Mouse (Mus musculus) CH12.LX (cell line): ENCODE results near the gene Dynll2. TPM values are rescaled to one million over a fixed set of nuclear protein-coding genes. Genes with fewer than 3 reads are reported as not detected.

ENCODE experiments used
- DNase-seq: peaks from one replicate; pipeline ENCODE4 v3.0.0-alpha.2; 2013; ENCODE audit errors: extremely low read depth
- H3K27ac ChIP-seq: 2 replicates; pipeline ENCODE4 v1.5.1; 2012; ENCODE audit warnings: low read depth, mild to moderate bottlenecking, control low read depth, moderate library complexity; ENCODE audit not compliant: insufficient read depth
- H3K27me3 ChIP-seq: replicated peaks from 2 replicates; pipeline ENCODE3; 2012; ENCODE audit warnings: inconsistent platforms
- H3K36me3 ChIP-seq, 2 experiments: replicated peaks in 1 of 2; 2 replicates each; pipeline versions ENCODE3 to v1.6.1; 2012; ENCODE audit warnings: inconsistent platforms in 1 of 2, low read length in 1 of 2, mild to moderate bottlenecking in 1 of 2, mixed read lengths in 1 of 2, moderate library complexity in 1 of 2; ENCODE audit not compliant: control insufficient read depth in 1 of 2, insufficient read depth in 1 of 2
- H3K4me1 ChIP-seq, 2 experiments: 2 replicates each; pipeline ENCODE4 v1.6.1; 2012; ENCODE audit warnings: inconsistent platforms in 1 of 2, moderate library complexity in 1 of 2; ENCODE audit not compliant: insufficient read depth in 2 of 2, control insufficient read depth in 1 of 2
- H3K4me2 ChIP-seq: 2 replicates; pipeline ENCODE4 v1.6.1; 2012; ENCODE audit warnings: low read depth, mild to moderate bottlenecking, control low read depth; ENCODE audit not compliant: poor library complexity, insufficient read depth, severe bottlenecking
- H3K4me3 ChIP-seq, 3 experiments: fragments of 150-350 bp in 1 of 3; sonication (generic) in 1 of 3; replicated peaks in 1 of 3; 2 replicates each; pipeline versions ENCODE3 to v1.5.1; 2011 to 2012; ENCODE audit warnings: low read depth in 2 of 3, low read length in 2 of 3, mild to moderate bottlenecking in 2 of 3, moderate library complexity in 2 of 3, control low read depth in 1 of 3, improper control_type of control experiment in 1 of 3, inconsistent platforms in 1 of 3, mixed read lengths in 1 of 3; ENCODE audit not compliant: poor library complexity in 1 of 3
- H3K79me2 ChIP-seq: replicated peaks from 2 replicates; pipeline ENCODE4 v1.6.1; 2012; ENCODE audit warnings: mild to moderate bottlenecking, moderate library complexity; ENCODE audit not compliant: control insufficient read depth, poor library complexity, insufficient read depth, severe bottlenecking; ENCODE audit errors: extremely low read depth
- H3K9ac ChIP-seq: 2 replicates; pipeline ENCODE4 v1.6.1; 2012; ENCODE audit warnings: low read depth, mild to moderate bottlenecking, control low read depth, moderate library complexity; ENCODE audit not compliant: insufficient read depth
- H3K9me3 ChIP-seq: replicated peaks from 2 replicates; pipeline ENCODE3; 2012; ENCODE audit warnings: low read length, inconsistent platforms, mixed read lengths
- BHLHE40 ChIP-seq: IDR thresholded peaks from 2 replicates; pipeline ENCODE4 v1.6.1; 2011; ENCODE audit warnings: mild to moderate bottlenecking, low read depth, low read length, improper control_type of control experiment
- CHD2 ChIP-seq: IDR thresholded peaks from 2 replicates; pipeline ENCODE4 v1.6.1; 2011; ENCODE audit warnings: low read length, improper control_type of control experiment
- CTCF ChIP-seq, 2 experiments: IDR thresholded peaks in 1 of 2; conservative IDR thresholded peaks in 1 of 2; 2 replicates each; pipeline ENCODE4 v1.5.1; 2011 to 2012; ENCODE audit warnings: low read depth in 2 of 2, low read length in 2 of 2, improper control_type of control experiment in 1 of 2, inconsistent platforms in 1 of 2, mild to moderate bottlenecking in 1 of 2, moderate library complexity in 1 of 2
- ETS1 ChIP-seq: conservative IDR thresholded peaks from 2 replicates; pipeline ENCODE4 v1.6.1; 2012; ENCODE audit warnings: low read depth, mild to moderate bottlenecking, inconsistent platforms, low read length, improper control_type of control experiment, moderate library complexity
- HCFC1 ChIP-seq: IDR thresholded peaks from 2 replicates; pipeline ENCODE4 v1.6.1; 2012; ENCODE audit warnings: low read depth, mild to moderate bottlenecking, inconsistent platforms, low read length, improper control_type of control experiment
- IRF4 ChIP-seq: IDR thresholded peaks from 2 replicates; pipeline ENCODE4 v1.6.1; 2014; ENCODE audit warnings: low read depth, mild to moderate bottlenecking, inconsistent platforms, low read length, improper control_type of control experiment
- JUN ChIP-seq: IDR thresholded peaks from 2 replicates; pipeline ENCODE4 v1.6.1; 2011; ENCODE audit warnings: low read depth, mild to moderate bottlenecking, low read length, improper control_type of control experiment, moderate library complexity; ENCODE audit not compliant: insufficient read depth
- JUND ChIP-seq: conservative IDR thresholded peaks from 2 replicates; pipeline ENCODE4 v1.6.1; 2011; ENCODE audit warnings: low read depth, low read length, improper control_type of control experiment
- KAT2A ChIP-seq: IDR thresholded peaks from 2 replicates; pipeline ENCODE4 v1.6.1; 2012; ENCODE audit warnings: low read length, improper control_type of control experiment, inconsistent platforms; ENCODE audit not compliant: insufficient replicate concordance
- MEF2A ChIP-seq: IDR thresholded peaks from 2 replicates; pipeline ENCODE4 v1.6.1; 2014; ENCODE audit warnings: low read depth, mild to moderate bottlenecking, inconsistent platforms, low read length, improper control_type of control experiment, borderline replicate concordance
- MYC ChIP-seq: IDR thresholded peaks from 2 replicates; pipeline ENCODE4 v1.6.1; 2011; ENCODE audit warnings: low read depth, mild to moderate bottlenecking, improper control_type of control experiment, low read length
- NELFE ChIP-seq: IDR thresholded peaks from 2 replicates; pipeline ENCODE4 v1.6.1; 2011; ENCODE audit warnings: low read depth, low read length, improper control_type of control experiment
- PAX5 ChIP-seq: IDR thresholded peaks from 2 replicates; pipeline ENCODE4 v1.6.1; 2012; ENCODE audit warnings: low read length, inconsistent platforms, mixed read lengths
- POLR2A ChIP-seq: IDR thresholded peaks from 2 replicates; pipeline ENCODE4 v1.6.1; 2011; ENCODE audit warnings: low read depth, mild to moderate bottlenecking, improper control_type of control experiment, low read length
- RCOR1 ChIP-seq: conservative IDR thresholded peaks from 2 replicates; pipeline ENCODE4 v1.6.1; 2012; ENCODE audit warnings: low read depth, mild to moderate bottlenecking, inconsistent platforms, low read length, improper control_type of control experiment
- SMC3 ChIP-seq: IDR thresholded peaks from 2 replicates; pipeline ENCODE4 v1.6.1; 2011; ENCODE audit warnings: low read depth, low read length, improper control_type of control experiment
- TBP ChIP-seq: conservative IDR thresholded peaks from 2 replicates; pipeline ENCODE4 v1.6.1; 2011; ENCODE audit warnings: low read depth, low read length, improper control_type of control experiment
- TCF12 ChIP-seq: IDR thresholded peaks from 2 replicates; pipeline ENCODE4 v1.6.1; 2014; ENCODE audit warnings: low read depth, mild to moderate bottlenecking, inconsistent platforms, low read length, improper control_type of control experiment
- UBTF ChIP-seq: IDR thresholded peaks from 2 replicates; pipeline ENCODE4 v1.6.1; 2012; ENCODE audit warnings: low read depth, mild to moderate bottlenecking, inconsistent platforms, low read length, improper control_type of control experiment, moderate library complexity
- USF1 ChIP-seq: IDR thresholded peaks from 2 replicates; pipeline ENCODE4 v1.6.1; 2014; ENCODE audit warnings: low read depth, mild to moderate bottlenecking, inconsistent platforms, low read length, improper control_type of control experiment
- USF2 ChIP-seq: conservative IDR thresholded peaks from 2 replicates; pipeline ENCODE4 v1.6.1; 2011; ENCODE audit warnings: low read depth, low read length, improper control_type of control experiment
- ZC3H11A ChIP-seq: IDR thresholded peaks from 2 replicates; pipeline ENCODE4 v1.6.1; 2012; ENCODE audit warnings: low read depth, mild to moderate bottlenecking, inconsistent platforms, low read length, improper control_type of control experiment
- ZMIZ1 ChIP-seq: IDR thresholded peaks from 2 replicates; pipeline ENCODE4 v1.6.1; 2012; ENCODE audit warnings: low read depth, mild to moderate bottlenecking, inconsistent platforms, low read length, improper control_type of control experiment
- dilution Hi-C: fragments of 300-500 bp; cut with MboI; formaldehyde crosslinking; loops from 2 replicates; pipeline ENCODE4 v1.14.3; 2020; ENCODE audit warnings: low sequenced_read_pairs; ENCODE audit not compliant: extremely low pct_unique_long_range_greater_than_20kb, extremely low pct_ligation_motif_present
- in situ Hi-C: fragments of 300-500 bp; cut with MboI; formaldehyde crosslinking; loops from 3 replicates; pipeline ENCODE4 v1.14.3; 2019; ENCODE audit warnings: low sequenced_read_pairs, low pct_ligation_motif_present, low pct_unique_long_range_greater_than_20kb, mixed read lengths
- polyA plus RNA-seq: library from polyadenylated mRNA; unstranded; fragments of >175 nt; gene quantifications from 2 replicates; pipeline ENCODE4 v1.2.1, GENCODE M21; 2012; ENCODE audit warnings: low read depth; ENCODE audit not compliant: insufficient read length
- total RNA-seq, 2 experiments: library from RNA; depleted of rRNA; stranded (reverse); fragments of 300-350 nt in 1 of 2; fragments of >200 nt in 1 of 2; gene quantifications; 2 replicates each; pipeline ENCODE4 v1.2.3; 2012 to 2014

Dynll2 gene
- total and polyA plus RNA-seq, 3 experiments = 14.0 to 147 (median 35.8) TPM

- in situ Hi-C loops (no loop called here), dilution Hi-C loops (no loop called here)
- no peaks in the 10 kb centered on the region for H3K27me3 ChIP-seq
- H3K79me2 ChIP-seq = no peaks in the 10 kb centered on the region
- no peak for DNase-seq
- no peaks in the 10 kb centered on the region for H3K9me3 ChIP-seq
- no peak overlapping the region for H3K4me3 ChIP-seq
- no peaks in the 10 kb centered on the region for H3K4me1 ChIP-seq
- TF ChIP-seq TBP = no peak
- TF ChIP-seq USF1 = no peak
- no peak for TF ChIP-seq BHLHE40
- no peak for TF ChIP-seq ETS1
- no peak overlapping the region for H3K9ac ChIP-seq
- H3K27ac ChIP-seq = no peak overlapping the region
- no peaks in the 10 kb centered on the region for H3K36me3 ChIP-seq
- H3K4me2 ChIP-seq = no peak overlapping the region
These were observed 44.4 kb upstream of the Dynll2 start for GRCm38 (mm10) chr11:88031753-88032152.

- no peak for DNase-seq
- TF ChIP-seq BHLHE40 = no peak
- TF ChIP-seq HCFC1 = no peak
- TF ChIP-seq IRF4 = no peak
- no peak for TF ChIP-seq TCF12
- TF ChIP-seq JUN = no peak
- no peak for TF ChIP-seq KAT2A
- TF ChIP-seq ETS1 = no peak
- TF ChIP-seq UBTF = no peak
- TF ChIP-seq MYC = no peak
- no peak for TF ChIP-seq PAX5
- no peak for TF ChIP-seq ZMIZ1
- no peak for TF ChIP-seq NELFE
- TF ChIP-seq, all 38 proteins: peak for 0
- dilution Hi-C loops (no loop called here), in situ Hi-C loops (no loop called here)
- no peak overlapping the region for H3K9ac ChIP-seq
- no peak overlapping the region for H3K4me2 ChIP-seq
- H3K4me3 ChIP-seq = no peak overlapping the region
- H3K9me3 ChIP-seq = no peaks in the 10 kb centered on the region
- H3K79me2 ChIP-seq = no peaks in the 10 kb centered on the region
- H3K27ac ChIP-seq = no peak overlapping the region
- H3K27me3 ChIP-seq = no peaks in the 10 kb centered on the region
- no peaks in the 10 kb centered on the region for H3K4me1 ChIP-seq
- H3K36me3 ChIP-seq = no peaks in the 10 kb centered on the region
These were observed 43.5 kb upstream of the Dynll2 start for GRCm38 (mm10) chr11:88030836-88031235.

GRCm38 (mm10) chr11:88030219-88030618, 42.9 kb upstream of the Dynll2 start:
- H3K9ac ChIP-seq = no peak overlapping the region
- no peak overlapping the region for H3K4me2 ChIP-seq
- H3K4me1 ChIP-seq = no peaks in the 10 kb centered on the region
- in situ Hi-C loops (no loop called here), dilution Hi-C loops (no loop called here)
- no peaks in the 10 kb centered on the region for H3K27me3 ChIP-seq
- H3K27ac ChIP-seq = no peak overlapping the region
- no peaks in the 10 kb centered on the region for H3K79me2 ChIP-seq
- no peaks in the 10 kb centered on the region for H3K9me3 ChIP-seq
- H3K36me3 ChIP-seq = no peaks in the 10 kb centered on the region
- TF ChIP-seq ZC3H11A = no peak
- TF ChIP-seq PAX5 = no peak
- no peak for TF ChIP-seq CTCF (conservative IDR thresholded peaks at IDR 0.05 in 1 of 2, IDR thresholded peaks at IDR 0.05 in 1 of 2; ENCODE audit: low read depth in 2 of 2, low read length in 2 of 2)
- TF ChIP-seq IRF4 = no peak
- TF ChIP-seq CHD2 = no peak
- TF ChIP-seq RCOR1 = no peak
- TF ChIP-seq USF2 = no peak
- no peak for TF ChIP-seq SMC3
- no peak for TF ChIP-seq MEF2A
- TF ChIP-seq JUND = no peak
- no peak for TF ChIP-seq POLR2A
- no peak for TF ChIP-seq KAT2A
- TF ChIP-seq UBTF = no peak
- no peak for TF ChIP-seq TBP
- H3K4me3 ChIP-seq = no peak overlapping the region
- no peak for DNase-seq
